Mouse (Mus musculus) heart, adult 2 months (tissue): Measurements from ENCODE around the gene Dok5. TPM values are rescaled to one million over a fixed set of nuclear protein-coding genes. Genes with fewer than 3 reads are reported as not detected.

Experiments used
- DNase-seq, 2 experiments: peaks; one replicate each; pipeline ENCODE4 v3.0.0; 2021
- H3K27ac ChIP-seq: fragments of 200-600 bp; 2 replicates; pipeline ENCODE4 v1.8.1; 2022
- H3K27me3 ChIP-seq: fragments of 200-500 bp; 2 replicates; pipeline ENCODE4 v1.6.1; 2012; ENCODE audit warnings: mild to moderate bottlenecking, low read length, inconsistent platforms, mixed read lengths; ENCODE audit not compliant: control insufficient read depth, insufficient read depth
- H3K36me3 ChIP-seq: fragments of 200-500 bp; 2 replicates; pipeline ENCODE4 v1.6.1; 2012; ENCODE audit warnings: low read length, inconsistent platforms; ENCODE audit not compliant: control insufficient read depth, insufficient read depth
- H3K4me1 ChIP-seq: fragments of 200-500 bp; 2 replicates; pipeline ENCODE4 v1.6.1; 2011; ENCODE audit warnings: low read length; ENCODE audit not compliant: control insufficient read depth, insufficient read depth
- H3K4me3 ChIP-seq: fragments of 200-600 bp; 2 replicates; pipeline ENCODE4 v1.8.1; 2022
- H3K79me2 ChIP-seq: fragments of 200-500 bp; replicated peaks from 2 replicates; pipeline ENCODE4 v1.6.1; 2012; ENCODE audit warnings: mild to moderate bottlenecking, inconsistent platforms, low read length, moderate library complexity, mixed read lengths; ENCODE audit not compliant: control insufficient read depth, insufficient read depth
- H3K9ac ChIP-seq: fragments of 200-500 bp; 2 replicates; pipeline ENCODE4 v1.6.1; 2012; ENCODE audit warnings: low read depth, mild to moderate bottlenecking, control low read depth, inconsistent platforms, low read length, mixed read lengths
- CTCF ChIP-seq: fragments of 200-600 bp; IDR thresholded peaks from 2 replicates; pipeline ENCODE4 v1.8.1; 2022; ENCODE audit warnings: antibody characterized with exemption, mild to moderate bottlenecking, moderate library complexity
- EP300 ChIP-seq: fragments of 200-500 bp; IDR thresholded peaks from 2 replicates; pipeline ENCODE4 v1.6.1; 2011; ENCODE audit warnings: low read depth, low read length, control low read depth; ENCODE audit not compliant: insufficient read depth
- POLR2A ChIP-seq: fragments of 200-500 bp; IDR thresholded peaks from 2 replicates; pipeline ENCODE4 v1.6.1; 2011; ENCODE audit warnings: mild to moderate bottlenecking, low read depth, low read length, control low read depth; ENCODE audit not compliant: insufficient read depth
- WGBS: fragments of 180-500 bp; shearing (Covaris S2); methylation state at CpG from one replicate; pipeline ENCODE4 v1.1.7; 2018; 5-methylcytosine and 5-hydroxymethylcytosine counted together
- intact Hi-C: fragments of 180-260 bp; cut with DNase I; formaldehyde crosslinking; loops from one replicate; pipeline ENCODE4 v1.15.1; 2025
- polyA plus RNA-seq: library from polyadenylated mRNA; depleted of rRNA; stranded (reverse); fragments of >200 nt; gene quantifications from 2 replicates; pipeline ENCODE4 v1.2.3, GENCODE M21; 2012
- total RNA-seq, 2 experiments: library from RNA; stranded (reverse); gene quantifications; 2 replicates each; pipeline ENCODE4 v1.2.3; 2021

Dok5 gene
- total and polyA plus RNA-seq, 3 experiments, result 0.41 to 1.4 TPM; not detected in 1

DNA sequence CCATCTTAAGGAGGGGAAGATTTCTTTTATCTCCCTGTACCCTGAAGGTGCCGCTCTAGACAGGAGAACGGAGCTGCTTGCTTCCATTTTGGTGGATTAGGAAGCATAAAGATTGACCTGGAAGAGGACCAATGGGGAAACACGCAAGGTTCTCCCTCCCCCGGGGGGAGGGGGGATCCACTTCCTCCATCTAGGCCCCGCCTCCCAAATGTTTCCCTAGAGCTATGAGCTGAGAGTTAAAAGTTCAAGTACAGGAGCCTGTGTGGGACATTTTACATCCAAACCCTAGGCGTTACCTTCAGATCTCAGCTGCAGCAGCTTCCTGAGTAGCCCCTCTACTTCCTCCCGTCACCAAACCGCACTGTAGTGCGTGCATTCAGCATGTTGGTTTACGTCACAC is 56.5 kb downstream of the Dok5 start:
- no peak for DNase-seq
- Histone ChIP-seq H3K9ac (no peak overlapping the region), H3K27ac (no peak overlapping the region), H3K27me3 (no peaks in the 10 kb centered on the region), H3K4me1 (no peaks in the 10 kb centered on the region), H3K79me2 (no peaks in the 10 kb centered on the region), H3K4me3 (no peak overlapping the region), H3K36me3 (no peaks in the 10 kb centered on the region)
- intact Hi-C loops, result no loop called here
- WGBS, result 87% methylated on average over 10 of the region's 10 CpGs
- TF ChIP-seq CTCF (no peak), POLR2A (no peak), EP300 (no peak)

- H3K27me3 ChIP-seq, result no peaks in the 10 kb centered on the region
- no peaks in the 10 kb centered on the region for H3K36me3 ChIP-seq
- WGBS, result 31% methylated on average over 8 of the region's 8 CpGs
- no peak for DNase-seq
- no peak overlapping the region for H3K4me3 ChIP-seq
- no peak overlapping the region for H3K9ac ChIP-seq
- H3K27ac ChIP-seq, result no peak overlapping the region
- no peaks in the 10 kb centered on the region for H3K79me2 ChIP-seq
- TF ChIP-seq EP300, result no peak
- no peak for TF ChIP-seq CTCF
- TF ChIP-seq POLR2A, result no peak
- intact Hi-C loops, result no loop called here
- H3K4me1 ChIP-seq, result no peaks in the 10 kb centered on the region
Observed at GRCm38 (mm10) chr2:170791332-170792017, 59.9 kb downstream of the Dok5 start.

- no peak for DNase-seq
- Histone ChIP-seq H3K4me3 (no peak overlapping the region), H3K27me3 (no peaks in the 10 kb centered on the region), H3K4me1 (no peaks in the 10 kb centered on the region), H3K27ac (no peak overlapping the region), H3K36me3 (no peaks in the 10 kb centered on the region), H3K9ac (no peak overlapping the region), H3K79me2 (no peaks in the 10 kb centered on the region)
- intact Hi-C loops, result no loop called here
- TF ChIP-seq EP300, result no peak
- peak; percentile 31 for TF ChIP-seq CTCF
- 73% methylated on average over 3 of the region's 3 CpGs for whole genome bisulfite sequencing
Observed at GRCm38 (mm10) chr2:170795242-170795641, 63.6 kb downstream of the Dok5 start.

DNA sequence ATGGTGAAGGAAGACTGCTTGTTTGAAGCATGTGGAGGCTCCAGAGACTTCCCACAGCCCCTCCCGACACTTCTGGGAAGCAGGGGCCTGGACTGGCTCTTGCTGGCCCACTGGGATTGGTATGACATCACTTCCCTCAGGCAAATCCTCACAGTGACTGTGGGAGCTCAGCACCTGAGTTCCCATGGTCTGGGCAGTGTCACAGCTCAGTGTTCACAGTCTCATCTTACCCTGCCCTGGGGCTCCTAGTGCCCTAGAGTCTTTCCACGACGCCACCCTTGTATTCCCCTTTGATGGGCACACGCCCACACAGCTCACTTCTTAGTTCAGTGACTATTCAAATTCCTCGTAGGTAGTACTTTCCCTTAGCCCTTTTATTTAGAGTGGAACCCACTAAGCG is 71.4 kb downstream of the Dok5 start:
- no peak for DNase-seq
- no peaks in the 10 kb centered on the region for H3K36me3 ChIP-seq
- H3K4me3 ChIP-seq, result no peak overlapping the region
- TF ChIP-seq EP300 (no peak), CTCF (no peak), POLR2A (no peak)
- no peaks in the 10 kb centered on the region for H3K79me2 ChIP-seq
- no peak overlapping the region for H3K9ac ChIP-seq
- no peaks in the 10 kb centered on the region for H3K27me3 ChIP-seq
- no peaks in the 10 kb centered on the region for H3K4me1 ChIP-seq
- intact Hi-C loops, result no loop called here
- H3K27ac ChIP-seq, result no peak overlapping the region
- WGBS, result 74% methylated on average over 6 of the region's 6 CpGs

DNA sequence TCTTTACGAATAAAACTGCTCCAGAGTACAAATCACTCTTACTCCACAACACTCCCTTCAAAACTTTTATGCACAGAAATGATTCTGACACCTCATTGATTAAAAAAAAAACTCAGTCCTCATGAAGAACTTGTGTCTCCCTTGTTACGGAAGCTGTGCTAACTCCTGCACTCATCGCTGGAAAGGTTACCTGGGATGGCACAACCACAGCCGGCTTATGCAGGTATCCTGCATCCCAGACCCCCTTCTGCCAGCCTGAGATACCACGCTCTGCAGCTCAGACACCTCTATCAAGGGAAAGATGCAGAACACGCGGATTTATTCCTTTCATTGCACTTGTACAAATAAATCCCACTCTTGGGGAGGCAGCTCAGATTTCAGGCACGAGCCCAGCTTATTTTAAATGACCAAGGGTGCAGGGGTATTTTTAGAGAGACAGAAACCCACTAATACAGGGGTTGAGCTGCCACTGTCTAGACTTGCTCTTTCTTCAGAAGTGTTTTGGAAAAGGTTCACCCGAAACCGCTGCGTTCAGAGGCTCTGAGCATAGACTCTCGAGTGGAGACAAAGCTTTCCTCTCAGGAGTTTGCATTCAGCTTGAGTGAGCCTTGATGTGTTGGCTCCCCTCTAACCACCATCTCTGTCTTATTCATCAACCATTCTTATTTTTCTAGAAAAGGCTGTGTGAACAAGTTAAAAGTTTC is 76.1 kb downstream of the Dok5 start:
- Histone ChIP-seq H3K9ac (no peak overlapping the region), H3K4me1 (no peaks in the 10 kb centered on the region), H3K27me3 (no peaks in the 10 kb centered on the region), H3K27ac (no peak overlapping the region), H3K36me3 (no peaks in the 10 kb centered on the region), H3K4me3 (no peak overlapping the region), H3K79me2 (no peaks in the 10 kb centered on the region)
- no peak for DNase-seq
- TF ChIP-seq POLR2A (no peak), EP300 (no peak), CTCF (no peak)
- intact Hi-C loops, result no loop called here
- 75% methylated on average over 12 of the region's 12 CpGs for WGBS

GRCm38 (mm10) chr2:170808259-170808789 is 76.7 kb downstream of the Dok5 start:
- 75% methylated on average over 10 of the region's 10 CpGs for WGBS
- intact Hi-C loops, result no loop called here

More at GRCm38 (mm10) chr2:170808259-170808789, 76.7 kb downstream of the Dok5 start:
- Histone ChIP-seq H3K4me3 (no peak overlapping the region), H3K79me2 (no peaks in the 10 kb centered on the region), H3K27me3 (no peaks in the 10 kb centered on the region), H3K27ac (no peak overlapping the region), H3K4me1 (no peaks in the 10 kb centered on the region), H3K9ac (no peak overlapping the region), H3K36me3 (no peaks in the 10 kb centered on the region)
- DNase-seq, result no peak
- TF ChIP-seq POLR2A (no peak), EP300 (no peak), CTCF (no peak)
